Mouse (Mus musculus) forebrain, embryonic 16.5 days (tissue): ENCODE measurements around the gene Kif2a. TPM values are rescaled to one million over a fixed set of nuclear protein-coding genes. Genes with fewer than 3 reads are reported as not detected.

ENCODE experiments used
- ATAC-seq: fragments of 200-750 bp; cut with Nextera tagmentation; 2 replicates; pipeline ENCODE4 v1.8.0; 2017; ENCODE audit warnings: mild to moderate bottlenecking, moderate library complexity
- H3K27ac ChIP-seq: fragments of 300-500 bp; sonication (generic); 2 replicates; pipeline ENCODE4 v1.5.1; 2014; ENCODE audit warnings: low read length, control low read depth
- H3K27me3 ChIP-seq: fragments of 300-500 bp; sonication (generic); replicated peaks from 2 replicates; pipeline ENCODE4 v1.6.1; 2014; ENCODE audit warnings: low read length; ENCODE audit not compliant: control insufficient read depth, insufficient read depth
- H3K36me3 ChIP-seq: fragments of 300-500 bp; sonication (generic); 2 replicates; pipeline ENCODE4 v1.6.1; 2014; ENCODE audit not compliant: control insufficient read depth, insufficient read depth
- H3K4me1 ChIP-seq: fragments of 300-500 bp; sonication (generic); replicated peaks from 2 replicates; pipeline ENCODE4 v1.6.1; 2014; ENCODE audit warnings: low read length; ENCODE audit not compliant: control insufficient read depth, insufficient read depth
- H3K4me2 ChIP-seq: fragments of 300-500 bp; sonication (generic); 2 replicates; pipeline ENCODE4 v1.6.1; 2014; ENCODE audit warnings: mild to moderate bottlenecking, low read length, control low read depth
- H3K4me3 ChIP-seq: fragments of 300-500 bp; sonication (generic); replicated peaks from 2 replicates; pipeline ENCODE4 v1.5.1; 2014; ENCODE audit warnings: mild to moderate bottlenecking, low read length, control low read depth
- H3K9ac ChIP-seq: fragments of 300-500 bp; sonication (generic); replicated peaks from 2 replicates; pipeline ENCODE4 v1.6.1; 2014; ENCODE audit warnings: low read depth, low read length, control low read depth
- H3K9me3 ChIP-seq: fragments of 300-500 bp; sonication (generic); 2 replicates; pipeline ENCODE4 v1.6.1; 2016; ENCODE audit warnings: low read length; ENCODE audit not compliant: control insufficient read depth
- WGBS: fragments of 180-500 bp; shearing (Covaris S2); extraction: QIAGEN DNeasy Blood & Tissue Kit; methylation state at CpG from one replicate; pipeline ENCODE4 v1.1.7; 2014; 5-methylcytosine and 5-hydroxymethylcytosine counted together
- polyA plus RNA-seq: library from polyadenylated mRNA; unstranded; fragments of >200 nt; fragmentation: Nextera tagmentation; extraction: Ambion mirVana; gene quantifications from 2 replicates; pipeline ENCODE4 v1.2.1, GENCODE M21; 2015

Kif2a gene
- polyA plus RNA-seq, 1 experiment from 2014 or later, result 33.5 TPM

DNA sequence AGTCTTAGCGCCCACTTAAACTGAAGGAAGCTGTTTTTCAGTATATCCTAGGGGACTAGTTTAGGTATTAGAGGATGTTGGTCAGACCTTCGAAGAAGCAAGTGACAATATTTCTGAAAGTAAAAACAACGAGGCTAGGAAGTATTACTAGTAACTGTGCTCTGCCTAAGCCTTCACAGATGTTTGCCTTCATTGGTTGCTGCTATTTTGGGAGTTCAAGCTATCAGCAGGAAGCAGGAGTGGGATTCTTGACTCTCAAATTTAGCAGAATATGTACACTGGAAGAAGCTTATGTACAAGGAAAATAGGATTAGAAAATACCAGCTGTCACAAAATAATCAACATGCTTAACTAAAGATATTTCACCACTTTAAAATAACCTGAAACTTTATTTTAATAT, 29.4 kb upstream of the Kif2a start:
- WGBS, result 90% methylated on average over 3 of the region's 3 CpGs
- ATAC-seq, result no peak
- H3K4me3 ChIP-seq, result no peak overlapping the region
- H3K4me2 ChIP-seq, result no peak overlapping the region
- no peaks in the 10 kb centered on the region for H3K36me3 ChIP-seq
- no peak overlapping the region for H3K27ac ChIP-seq
- no peak overlapping the region for H3K9ac ChIP-seq
- no peaks in the 10 kb centered on the region for H3K27me3 ChIP-seq
- peaks cover 5% of the 10 kb centered on the region for H3K9me3 ChIP-seq
- no peaks in the 10 kb centered on the region for H3K4me1 ChIP-seq

- no peak overlapping the region for H3K9ac ChIP-seq
- no peak for ATAC-seq
- no peak overlapping the region for H3K4me2 ChIP-seq
- no peak overlapping the region for H3K4me3 ChIP-seq
- no peaks in the 10 kb centered on the region for H3K36me3 ChIP-seq
- H3K27ac ChIP-seq, result no peak overlapping the region
- H3K27me3 ChIP-seq, result no peaks in the 10 kb centered on the region
- peaks cover 5% of the 10 kb centered on the region for H3K9me3 ChIP-seq
- WGBS, result 37% methylated on average over 5 of the region's 5 CpGs
- peaks cover 3% of the 10 kb centered on the region; the same call in 1 of the 2 replicates for H3K4me1 ChIP-seq
Observed at GRCm38 (mm10) chr13:107044229-107044628, 22.3 kb upstream of the Kif2a start.

DNA sequence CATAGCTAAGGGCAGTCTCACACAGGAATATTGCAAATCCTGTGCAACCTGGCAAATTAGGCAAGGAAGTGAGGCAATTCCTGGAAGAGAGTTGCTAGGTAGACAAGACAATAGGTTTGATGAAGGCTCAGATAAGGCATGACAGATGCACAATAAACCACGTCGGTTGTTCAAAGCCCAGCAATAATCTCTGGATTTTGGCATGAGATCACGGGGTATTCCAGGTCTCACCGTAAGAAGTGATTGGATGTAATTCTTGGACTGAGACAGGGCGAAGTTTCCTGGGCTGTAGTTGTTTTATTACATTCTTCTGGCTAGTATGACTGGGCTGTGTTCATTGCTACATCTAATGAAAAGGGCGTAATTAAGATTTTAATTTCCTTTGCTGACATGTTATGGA, 20.6 kb upstream of the Kif2a start:
- H3K9me3 ChIP-seq, result peaks cover 5% of the 10 kb centered on the region
- H3K9ac ChIP-seq, result no peak overlapping the region
- no peaks in the 10 kb centered on the region for H3K36me3 ChIP-seq
- no peak overlapping the region for H3K4me3 ChIP-seq
- peaks cover 3% of the 10 kb centered on the region; the same call in 1 of the 2 replicates for H3K4me1 ChIP-seq
- H3K4me2 ChIP-seq, result no peak overlapping the region
- WGBS, result 71% methylated on average over 6 of the region's 6 CpGs
- H3K27me3 ChIP-seq, result no peaks in the 10 kb centered on the region
- H3K27ac ChIP-seq, result no peak overlapping the region
- no peak for ATAC-seq

GRCm38 (mm10) chr13:107039493-107039892, 17.6 kb upstream of the Kif2a start:
- Histone ChIP-seq H3K4me2 (no peak overlapping the region), H3K9me3 (no peaks in the 10 kb centered on the region), H3K9ac (no peak overlapping the region), H3K27me3 (no peaks in the 10 kb centered on the region), H3K4me3 (no peak overlapping the region), H3K36me3 (no peaks in the 10 kb centered on the region), H3K27ac (no peak overlapping the region), H3K4me1 (peaks cover 3% of the 10 kb centered on the region; the same call in 1 of the 2 replicates)
- WGBS, result 94% methylated on average over 4 of the region's 4 CpGs
- no peak for ATAC-seq

- Histone ChIP-seq H3K27ac (no peak overlapping the region), H3K36me3 (no peaks in the 10 kb centered on the region), H3K4me3 (no peak overlapping the region), H3K4me2 (no peak overlapping the region), H3K4me1 (no peaks in the 10 kb centered on the region), H3K9ac (no peak overlapping the region), H3K27me3 (no peaks in the 10 kb centered on the region), H3K9me3 (no peaks in the 10 kb centered on the region)
- WGBS, result 88% methylated on average over 2 of the region's 2 CpGs
- ATAC-seq, result no peak
Observed at GRCm38 (mm10) chr13:107038346-107038745, 16.4 kb upstream of the Kif2a start.

- Histone ChIP-seq H3K27me3 (no peaks in the 10 kb centered on the region), H3K9me3 (no peaks in the 10 kb centered on the region), H3K36me3 (no peaks in the 10 kb centered on the region), H3K4me3 (no peak overlapping the region), H3K4me1 (no peaks in the 10 kb centered on the region), H3K4me2 (no peak overlapping the region), H3K27ac (no peak overlapping the region), H3K9ac (no peak overlapping the region)
- WGBS, result 91% methylated on average over 3 of the region's 3 CpGs
- ATAC-seq, result no peak
Observed at GRCm38 (mm10) chr13:107035511-107036113, 13.7 kb upstream of the Kif2a start.

GRCm38 (mm10) chr13:107035078-107035477, 13.2 kb upstream of the Kif2a start:
- Histone ChIP-seq H3K9me3 (no peaks in the 10 kb centered on the region), H3K9ac (no peak overlapping the region), H3K4me2 (no peak overlapping the region), H3K36me3 (no peaks in the 10 kb centered on the region), H3K4me1 (no peaks in the 10 kb centered on the region), H3K4me3 (no peak overlapping the region), H3K27ac (no peak overlapping the region), H3K27me3 (no peaks in the 10 kb centered on the region)
- 75% methylated on average over 4 of the region's 4 CpGs for WGBS
- ATAC-seq, result no peak

DNA sequence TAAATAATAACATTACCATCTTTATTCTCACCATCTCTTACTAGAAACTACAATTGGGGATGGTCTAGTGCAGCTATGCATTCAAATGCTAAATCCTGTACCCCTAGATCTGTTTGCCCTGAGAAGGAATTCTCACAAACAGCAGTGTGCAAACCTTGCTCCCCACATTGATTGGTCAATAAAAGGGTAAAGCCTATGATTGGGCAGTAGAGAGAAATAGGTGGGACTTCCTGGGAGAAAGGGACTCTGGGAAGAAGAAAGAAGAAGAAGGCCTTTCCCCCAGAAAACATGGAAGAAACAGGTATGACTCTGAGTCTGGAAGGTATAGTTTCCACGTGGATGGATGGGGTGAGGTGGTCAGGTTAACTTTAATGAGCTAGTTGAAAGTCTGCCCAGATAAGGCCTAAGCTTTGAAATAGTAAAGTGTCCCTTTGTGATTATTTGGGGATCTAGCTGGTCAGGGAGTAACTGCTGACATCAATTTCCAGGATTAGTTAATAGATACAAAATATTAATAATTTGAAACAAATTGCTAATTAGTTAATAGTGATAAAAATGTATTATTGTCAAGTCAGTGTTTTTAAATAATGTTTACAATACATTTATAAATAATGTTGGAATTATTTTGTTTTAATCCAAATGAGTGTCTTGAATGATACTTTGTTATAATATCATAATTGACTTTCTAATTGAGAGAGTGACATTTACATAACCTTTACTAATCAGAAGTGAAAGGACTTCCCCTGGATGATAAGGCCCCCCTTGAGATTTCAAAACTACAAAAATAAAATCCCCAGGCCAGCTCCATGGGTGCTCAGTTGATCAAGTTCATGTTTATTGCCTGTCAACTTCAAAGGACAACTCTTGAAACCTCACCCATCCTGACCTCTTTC, 12.3 kb upstream of the Kif2a start:
- Histone ChIP-seq H3K4me1 (no peaks in the 10 kb centered on the region), H3K4me3 (no peak overlapping the region), H3K27ac (no peak overlapping the region), H3K9ac (no peak overlapping the region), H3K9me3 (no peaks in the 10 kb centered on the region), H3K27me3 (no peaks in the 10 kb centered on the region), H3K4me2 (no peak overlapping the region), H3K36me3 (no peaks in the 10 kb centered on the region)
- WGBS, result 64% methylated on average over 1 of the region's 1 CpGs
- no peak for ATAC-seq

DNA sequence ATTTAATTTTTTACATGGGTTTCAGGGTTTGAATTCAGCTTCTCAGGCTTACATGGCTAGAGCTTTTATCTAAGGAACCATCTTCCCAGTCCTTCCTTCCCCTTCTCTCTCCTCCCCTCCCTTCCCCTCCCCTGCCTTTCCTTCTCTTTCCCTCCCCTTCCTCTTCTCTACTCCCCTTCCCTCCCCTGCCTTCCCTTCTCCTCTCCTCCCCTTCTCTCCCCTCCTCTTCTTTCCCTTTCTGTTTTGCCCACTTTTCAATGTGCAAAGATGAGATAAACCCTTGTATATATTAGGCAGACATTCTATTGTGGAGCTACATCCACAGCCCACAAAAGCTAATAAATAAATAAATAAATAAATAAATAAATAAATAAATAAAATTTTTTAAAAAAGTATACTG, 9.3 kb upstream of the Kif2a start:
- H3K4me3 ChIP-seq, result no peak overlapping the region
- no peaks in the 10 kb centered on the region for H3K4me1 ChIP-seq
- no peak overlapping the region for H3K9ac ChIP-seq
- no peaks in the 10 kb centered on the region for H3K27me3 ChIP-seq
- no peaks in the 10 kb centered on the region for H3K9me3 ChIP-seq
- H3K36me3 ChIP-seq, result no peaks in the 10 kb centered on the region
- ATAC-seq, result no peak
- H3K4me2 ChIP-seq, result no peak overlapping the region
- H3K27ac ChIP-seq, result no peak overlapping the region
